Mouse (Mus musculus) MEL (cell line): ENCODE data around the gene Apol10a.
"Not testable (repeated sequence)": the region's sequence is repeated elsewhere in the genome, so short reads cannot be mapped to it uniquely, and the experiment has no call there.

Experiments used
- CHD2 ChIP-seq: IDR thresholded peaks from 2 replicates; pipeline ENCODE4 v1.6.1; 2011; ENCODE audit warnings: low read length, improper control_type of control experiment
- CTCF ChIP-seq, 3 experiments: IDR thresholded peaks in 2 of 3; conservative IDR thresholded peaks in 1 of 3; 2 replicates each; pipeline ENCODE4 v1.5.1; 2011 to 2012; ENCODE audit warnings: low read length in 3 of 3, low read depth in 2 of 3, mild to moderate bottlenecking in 2 of 3, improper control_type of control experiment in 1 of 3, inconsistent platforms in 1 of 3, mixed read lengths in 1 of 3, moderate library complexity in 1 of 3; ENCODE audit not compliant: control insufficient read depth in 1 of 3, insufficient read depth in 1 of 3, poor library complexity in 1 of 3, severe bottlenecking in 1 of 3
- EP300 ChIP-seq, 2 experiments: IDR thresholded peaks; 2 replicates each; pipeline ENCODE4 v1.6.1; 2011; ENCODE audit warnings: improper control_type of control experiment in 2 of 2, low read length in 2 of 2, low read depth in 1 of 2, mild to moderate bottlenecking in 1 of 2
- MAFK ChIP-seq: IDR thresholded peaks from 2 replicates; pipeline ENCODE4 v1.6.1; 2011; ENCODE audit warnings: low read depth, mild to moderate bottlenecking, low read length, improper control_type of control experiment, borderline replicate concordance
- MAZ ChIP-seq: IDR thresholded peaks from 2 replicates; pipeline ENCODE4 v1.6.1; 2012; ENCODE audit warnings: low read depth, mild to moderate bottlenecking, inconsistent platforms, low read length, improper control_type of control experiment
- NELFE ChIP-seq: IDR thresholded peaks from 2 replicates; pipeline ENCODE4 v1.6.1; 2011; ENCODE audit warnings: low read depth, low read length, improper control_type of control experiment
- POLR2A ChIP-seq, 2 experiments: IDR thresholded peaks; 2 replicates each; pipeline ENCODE4 v1.6.1; 2011 to 2012; ENCODE audit warnings: low read length in 2 of 2, mild to moderate bottlenecking in 2 of 2, control low read depth in 1 of 2, improper control_type of control experiment in 1 of 2, low read depth in 1 of 2, moderate library complexity in 1 of 2; ENCODE audit not compliant: control insufficient read depth in 1 of 2, insufficient read depth in 1 of 2, poor library complexity in 1 of 2
- POLR2AphosphoS2 ChIP-seq: IDR thresholded peaks from 2 replicates; pipeline ENCODE4 v1.6.1; 2011; ENCODE audit warnings: low read length, improper control_type of control experiment
- SIN3A ChIP-seq: IDR thresholded peaks from 2 replicates; pipeline ENCODE4 v1.6.1; 2012; ENCODE audit warnings: low read length, improper control_type of control experiment, inconsistent platforms
- TCF12 ChIP-seq: IDR thresholded peaks from 2 replicates; pipeline ENCODE4 v1.6.1; 2014; ENCODE audit warnings: low read depth, mild to moderate bottlenecking, inconsistent platforms, low read length, improper control_type of control experiment, moderate library complexity

GRCm38 (mm10) chr15:77444746-77445145 lies 32.1 kb upstream of the Apol10a start:
- not testable (repeated sequence) for TF ChIP-seq CTCF (IDR thresholded peaks at IDR 0.05 in 2 of 3, conservative IDR thresholded peaks at IDR 0.05 in 1 of 3; ENCODE audit: control insufficient read depth in 1 of 3, insufficient read depth in 1 of 3, low read depth in 2 of 3, low read length in 3 of 3, poor library complexity in 1 of 3, severe bottlenecking in 1 of 3); EP300 (IDR thresholded peaks at IDR 0.05; ENCODE audit: low read depth in 1 of 2, low read length in 2 of 2); POLR2A (IDR thresholded peaks at IDR 0.05; ENCODE audit: control insufficient read depth in 1 of 2, insufficient read depth in 1 of 2, low read depth in 1 of 2, low read length in 2 of 2, poor library complexity in 1 of 2); MAZ; SIN3A; CHD2; POLR2AphosphoS2; MAFK; NELFE; TCF12
